ENCODE assay signal across 27 mouse cellular contexts in genomic region chr14:20945296-20945695, GRCm38 (mm10). TPM values are rescaled to one million over a fixed set of nuclear protein-coding genes. Genes with fewer than 3 reads are reported as not detected.
A peak's percentile ranks its signal among the peaks of the same experiment; 100 is the strongest.
DNase-seq lines count a peak whose midpoint lies in the region; ATAC-seq and TF ChIP-seq lines count a peak whose summit lies in the region.
"Had no signal": no experiment of that assay in that cellular context is flagged by ENCODE, and none has a peak within 500 bp of the region (broad histone marks: within the 10 kb centered on the region; RNA-seq: fewer than 3 reads in every experiment).

No protein-coding gene starts in this region.

- TF ChIP-seq POLR2A in liver, adult 2 months (IDR thresholded peaks at IDR 0.05; ENCODE audit: extremely low read depth, insufficient read depth, low read length), result no peak

- no peak overlapping the region for H3K4me3 ChIP-seq in liver, adult 2 months (ENCODE audit: insufficient read depth, low read depth, low read length)
- H3K4me3 ChIP-seq in liver, embryonic 11.5 days (ENCODE audit: low read depth, low read length), result no peak overlapping the region
- H3K4me3 ChIP-seq in liver, postnatal 0 days (ENCODE audit: low read depth, low read length), result no peak overlapping the region
- H3K4me3 ChIP-seq: embryonic facial prominence, embryonic 12.5 days; embryonic facial prominence, embryonic 15.5 days; erythroblast, embryonic 14.5 days; forebrain, embryonic 12.5 days; forebrain, embryonic 15.5 days; heart, adult 2 months; heart, embryonic 10.5 days; heart, embryonic 13.5 days; hindbrain, embryonic 12.5 days; hindbrain, embryonic 15.5 days had no signal

- H3K9ac ChIP-seq in liver, adult 2 months (ENCODE audit: low read depth, low read length), result no peak overlapping the region
- H3K9ac ChIP-seq in liver, embryonic 11.5 days (ENCODE audit: low read depth, low read length), result no peak overlapping the region
- no peak overlapping the region for H3K9ac ChIP-seq in liver, postnatal 0 days (replicated peaks)
- H3K9ac ChIP-seq: embryonic facial prominence, embryonic 12.5 days; embryonic facial prominence, embryonic 15.5 days; forebrain, embryonic 12.5 days; forebrain, embryonic 15.5 days; heart, embryonic 13.5 days; hindbrain, embryonic 12.5 days; hindbrain, embryonic 15.5 days had no signal

- no peak for TF ChIP-seq CTCF in liver, adult 2 months (IDR thresholded peaks at IDR 0.05; ENCODE audit: low read depth, low read length)
- TF ChIP-seq CTCF in liver, postnatal 0 days (IDR thresholded peaks at IDR 0.05; ENCODE audit: low read depth), result no peak

- peak; percentile 64 for TF ChIP-seq EP300 in liver, postnatal 0 days (IDR thresholded peaks at IDR 0.05; ENCODE audit: low read depth)

- no peak overlapping the region for H3K27ac ChIP-seq in liver, adult 2 months (replicated peaks; ENCODE audit: insufficient read depth, low read depth, low read length)
- H3K27ac ChIP-seq in liver, embryonic 11.5 days (ENCODE audit: low read depth, low read length), result no peak overlapping the region
- peak overlapping the region; percentile 76 for H3K27ac ChIP-seq in liver, postnatal 0 days (ENCODE audit: low read depth)
- H3K27ac ChIP-seq: embryonic facial prominence, embryonic 12.5 days; embryonic facial prominence, embryonic 15.5 days; forebrain, embryonic 12.5 days; forebrain, embryonic 15.5 days; heart, adult 2 months; heart, embryonic 10.5 days; heart, embryonic 13.5 days; hindbrain, embryonic 12.5 days; hindbrain, embryonic 15.5 days had no signal

- H3K4me1 ChIP-seq in liver, adult 2 months (ENCODE audit: control insufficient read depth, insufficient read depth, low read length), result peaks cover 6% of the 10 kb centered on the region; the same call in 1 of the 2 replicates
- peaks cover 3% of the 10 kb centered on the region for H3K4me1 ChIP-seq in liver, embryonic 11.5 days (replicated peaks; ENCODE audit: control insufficient read depth, insufficient read depth, low read length)
- peaks cover 12% of the 10 kb centered on the region for H3K4me1 ChIP-seq in liver, postnatal 0 days (ENCODE audit: insufficient read depth)
- H3K4me1 ChIP-seq: embryonic facial prominence, embryonic 12.5 days; embryonic facial prominence, embryonic 15.5 days; forebrain, embryonic 12.5 days; forebrain, embryonic 15.5 days; heart, embryonic 10.5 days; hindbrain, embryonic 12.5 days; hindbrain, embryonic 15.5 days had no signal

- H3K27me3 ChIP-seq in liver, adult 2 months (ENCODE audit: control insufficient read depth, insufficient read depth, low read length), result no peaks in the 10 kb centered on the region
- H3K27me3 ChIP-seq in liver, embryonic 11.5 days (replicated peaks; ENCODE audit: control insufficient read depth, insufficient read depth, low read length), result no peaks in the 10 kb centered on the region
- H3K27me3 ChIP-seq in liver, postnatal 0 days (ENCODE audit: insufficient read depth, low read length), result no peaks in the 10 kb centered on the region
- H3K27me3 ChIP-seq: CH12.LX; embryonic facial prominence, embryonic 12.5 days; embryonic facial prominence, embryonic 15.5 days; forebrain, embryonic 12.5 days; forebrain, embryonic 15.5 days; heart, embryonic 13.5 days; hindbrain, embryonic 12.5 days; hindbrain, embryonic 15.5 days; Patski had no signal

- no peak for ATAC-seq in liver, embryonic 11.5 days (replicated peaks; ENCODE audit: low FRiP score)
- peak; percentile 95 for ATAC-seq in liver, postnatal 0 days
- ATAC-seq: forebrain, embryonic 15.5 days; Patski had no signal

- 35% methylated on average over 2 of the region's 2 CpGs for WGBS in liver, adult 2 months
- 90% methylated on average over 2 of the region's 2 CpGs for WGBS in liver, embryonic 11.5 days
- 79% methylated on average over 2 of the region's 2 CpGs for WGBS in liver, postnatal 0 days (ENCODE audit: insufficient replicate concordance)

- peak; percentile 71 for DNase-seq in heart, adult 11 months
- no peak for DNase-seq in heart, postnatal 10 days
- DNase-seq in liver, adult 2 months (ENCODE audit: extremely low read depth, low read depth, low spot score), result peak; percentile 93
- no peak for DNase-seq in liver, embryonic 11.5 days (ENCODE audit: low spot score)
- DNase-seq in adipocyte (ENCODE audit: low spot score), result peak; percentile 48
- no peak for DNase-seq in liver, postnatal 0 days
- no peak for DNase-seq in embryo, embryonic 11 days
- DNase-seq: adrenal gland, adult 2 months; adrenal gland, postnatal 25 days; B cell, adult 2 months; cerebellum, adult 18-20 months; cerebellum, adult 9-10 months; cerebellum, postnatal 14 days; gastrocnemius, postnatal 25 days; heart, adult 2 months had no signal

- intact Hi-C loops in heart, postnatal 10 days (cut with DNase I), result loop anchor here (2.0 kb wide), 1 partner anchor 14 kb away; no protein-coding TSS in a partner anchor

- H3K4me2 ChIP-seq in liver, embryonic 11.5 days, result no peak overlapping the region
- H3K4me2 ChIP-seq in liver, postnatal 0 days (ENCODE audit: low read depth, low read length), result no peak overlapping the region
- H3K4me2 ChIP-seq: embryonic facial prominence, embryonic 12.5 days; embryonic facial prominence, embryonic 15.5 days; forebrain, embryonic 12.5 days; forebrain, embryonic 15.5 days; heart, embryonic 13.5 days; hindbrain, embryonic 12.5 days; hindbrain, embryonic 15.5 days had no signal

- peaks cover 3% of the 10 kb centered on the region; the same call in 1 of the 2 replicates for H3K79me2 ChIP-seq in liver, adult 2 months (ENCODE audit: control insufficient read depth, insufficient read depth, low read length)

- H3K9me3 ChIP-seq in liver, embryonic 11.5 days (ENCODE audit: control insufficient read depth, low read length), result no peaks in the 10 kb centered on the region
- no peaks in the 10 kb centered on the region for H3K9me3 ChIP-seq in liver, postnatal 0 days (ENCODE audit: low read length)
- H3K9me3 ChIP-seq: embryonic facial prominence, embryonic 12.5 days; embryonic facial prominence, embryonic 15.5 days; forebrain, embryonic 12.5 days; forebrain, embryonic 15.5 days; G1E; heart, embryonic 10.5 days; heart, embryonic 13.5 days; hindbrain, embryonic 12.5 days; hindbrain, embryonic 15.5 days had no signal

- no peaks in the 10 kb centered on the region for H3K36me3 ChIP-seq in liver, adult 2 months (ENCODE audit: control insufficient read depth, insufficient read depth, low read length)
- no peaks in the 10 kb centered on the region; the same call in 1 of the 2 replicates for H3K36me3 ChIP-seq in liver, embryonic 11.5 days (ENCODE audit: control insufficient read depth, insufficient read depth, low read length)
- no peaks in the 10 kb centered on the region for H3K36me3 ChIP-seq in liver, postnatal 0 days (replicated peaks; ENCODE audit: insufficient read depth, low read length)
- H3K36me3 ChIP-seq: embryonic facial prominence, embryonic 12.5 days; embryonic facial prominence, embryonic 15.5 days; forebrain, embryonic 12.5 days; forebrain, embryonic 15.5 days; heart, embryonic 10.5 days; heart, embryonic 13.5 days; hindbrain, embryonic 12.5 days; hindbrain, embryonic 15.5 days had no signal

RNA-seq across cellular contexts. Expression of gene Vcl, which starts 16.1 kb away (rescaled TPM):
- 100 to 1,000 TPM; 172 to 180 TPM for total RNA-seq in heart, postnatal 10 days (2021)
- total RNA-seq in liver, adult 2 months (2014; rRNA removed), result 12.1 and 13.6 TPM in 2 replicates
- 7.9 and 9.5 TPM in 2 replicates for polyA plus RNA-seq in liver, adult 2 months (2012; rRNA removed)
- 59.0 and 66.1 TPM in 2 replicates for polyA plus RNA-seq in liver, embryonic 11.5 days (2014; fragmentation: Nextera tagmentation; extraction: Ambion mirVana)
- 9.3 and 11.6 TPM in 2 replicates for polyA plus RNA-seq in liver, postnatal 0 days (2015; fragmentation: Nextera tagmentation; extraction: Ambion mirVana)

Comparison
In these comparisons a context has a peak if more than half of its experiments do, and no peak if none do; other contexts are left out.
1. DNase-seq: peak in heart, adult 11 months (single experiment), liver, adult 2 months (single experiment) and adipocyte (single experiment); none in heart, postnatal 10 days (0 of 2), liver, embryonic 11.5 days (single experiment), liver, postnatal 0 days (single experiment) and embryo, embryonic 11 days (single experiment).